Mouse (Mus musculus) hindbrain, postnatal 0 days (tissue): ENCODE results near the gene Fthl17d. TPM values are rescaled to one million over a fixed set of nuclear protein-coding genes. Genes with fewer than 3 reads are reported as not detected.
"Not testable (repeated sequence)": the region's sequence is repeated elsewhere in the genome, so short reads cannot be mapped to it uniquely, and the experiment has no call there.

ENCODE experiments used
- ATAC-seq: fragments of 200-750 bp; cut with Nextera tagmentation; 2 replicates; pipeline ENCODE4 v1.8.0; 2017; ENCODE audit warnings: mild to moderate bottlenecking, moderate TSS enrichment, moderate library complexity
- DNase-seq: peaks from one replicate; pipeline ENCODE4 v3.0.0-alpha.2; 2015; ENCODE audit warnings: low spot score
- H3K27ac ChIP-seq: fragments of 300-500 bp; sonication (generic); 2 replicates; pipeline ENCODE4 v1.5.1; 2014; ENCODE audit warnings: mild to moderate bottlenecking
- H3K27me3 ChIP-seq: fragments of 300-500 bp; sonication (generic); 2 replicates; pipeline ENCODE4 v1.6.1; 2014; ENCODE audit warnings: low read length, mixed read lengths; ENCODE audit not compliant: insufficient read depth
- H3K36me3 ChIP-seq: fragments of 300-500 bp; sonication (generic); 2 replicates; pipeline ENCODE4 v1.6.1; 2014; ENCODE audit warnings: low read length, mixed read lengths; ENCODE audit not compliant: insufficient read depth
- H3K4me1 ChIP-seq: fragments of 300-500 bp; sonication (generic); 2 replicates; pipeline ENCODE4 v1.6.1; 2014; ENCODE audit warnings: antibody characterized with exemption, low read length, mixed read lengths; ENCODE audit not compliant: insufficient read depth
- H3K4me2 ChIP-seq: fragments of 300-500 bp; sonication (generic); 2 replicates; pipeline ENCODE4 v1.6.1; 2014; ENCODE audit warnings: low read depth, mild to moderate bottlenecking, low read length, moderate library complexity, mixed read lengths
- H3K4me3 ChIP-seq: fragments of 300-500 bp; sonication (generic); 2 replicates; pipeline ENCODE4 v1.5.1; 2014; ENCODE audit warnings: low read length
- H3K9ac ChIP-seq: fragments of 300-500 bp; sonication (generic); replicated peaks from 2 replicates; pipeline ENCODE4 v1.6.1; 2014; ENCODE audit warnings: mild to moderate bottlenecking, low read length, moderate library complexity, mixed read lengths
- H3K9me3 ChIP-seq: fragments of 300-500 bp; sonication (generic); 2 replicates; pipeline ENCODE4 v1.6.1; 2016; ENCODE audit warnings: low read length, mixed read lengths
- CTCF ChIP-seq: IDR thresholded peaks from 2 replicates; pipeline ENCODE4 v1.5.1; 2016; ENCODE audit warnings: antibody characterized with exemption, control low read depth, low read depth
- WGBS: fragments of 180-500 bp; shearing (Covaris S2); extraction: QIAGEN DNeasy Blood & Tissue Kit; methylation state at CpG from one replicate; pipeline ENCODE4 v1.1.7; 2014; 5-methylcytosine and 5-hydroxymethylcytosine counted together
- polyA plus RNA-seq: library from polyadenylated mRNA; unstranded; fragments of >200 nt; fragmentation: Nextera tagmentation; extraction: Ambion mirVana; gene quantifications from 2 replicates; pipeline ENCODE4 v1.2.1, GENCODE M21; 2015
- total RNA-seq: library from RNA; depleted of rRNA; stranded (reverse); fragments of >200 nt; gene quantifications from 2 replicates; pipeline ENCODE4 v1.2.3, GENCODE M21; 2014; rRNA removed

Gene Fthl17d
- total and polyA plus RNA-seq, 2 experiments from 2014 or later: not detected

- DNase-seq: peak; percentile 86
- not testable (repeated sequence) for H3K9me3 ChIP-seq, H3K9ac ChIP-seq, H3K4me1 ChIP-seq, H3K4me3 ChIP-seq, H3K4me2 ChIP-seq, H3K36me3 ChIP-seq, H3K27me3 ChIP-seq, H3K27ac ChIP-seq
- peak; percentile 81 for TF ChIP-seq CTCF
- peak; percentile 86 for ATAC-seq
- 20% methylated on average over 6 of the region's 7 CpGs for WGBS
These were observed 38.3 kb downstream of the Fthl17d start for GRCm38 (mm10) chrX:8948130-8948805.

GRCm38 (mm10) chrX:8944041-8944440, 42.5 kb downstream of the Fthl17d start:
- H3K27me3 ChIP-seq: no peaks in the 10 kb centered on the region
- no peak overlapping the region for H3K9ac ChIP-seq
- 71% methylated on average over 8 of the region's 8 CpGs for WGBS
- H3K4me3 ChIP-seq: no peak overlapping the region
- H3K36me3 ChIP-seq: no peaks in the 10 kb centered on the region
- DNase-seq: no peak
- H3K4me1 ChIP-seq: no peaks in the 10 kb centered on the region
- no peak for ATAC-seq
- H3K27ac ChIP-seq: no peak overlapping the region
- no peaks in the 10 kb centered on the region for H3K9me3 ChIP-seq
- H3K4me2 ChIP-seq: no peak overlapping the region
- TF ChIP-seq CTCF: no peak

Other genes with a start within 250 kb of the Fthl17d start
- not detected in 2 replicates for gene Ssx9, start 238.3 kb downstream of the Fthl17d start, total RNA-seq
- not detected in 2 replicates for gene Ssx9, start 238.3 kb downstream of the Fthl17d start, polyA plus RNA-seq
- not detected in 2 replicates for gene Ssxb5, start 183.1 kb downstream of the Fthl17d start, total RNA-seq
- not detected in 2 replicates for gene Ssxb5, start 183.1 kb downstream of the Fthl17d start, polyA plus RNA-seq
- gene Gm6592, start 142.8 kb downstream of the Fthl17d start, total RNA-seq: not detected in 2 replicates
- gene Gm6592, start 142.8 kb downstream of the Fthl17d start, polyA plus RNA-seq: not detected in 2 replicates
- not detected in 2 replicates for gene Gm5751, start 112.5 kb downstream of the Fthl17d start, total RNA-seq
- not detected in 2 replicates for gene Gm5751, start 112.5 kb downstream of the Fthl17d start, polyA plus RNA-seq
- gene B630019K06Rik, start 94.4 kb downstream of the Fthl17d start, total RNA-seq: 94.8 and 110 TPM in 2 replicates
- gene B630019K06Rik, start 94.4 kb downstream of the Fthl17d start, polyA plus RNA-seq: 29.4 and 30.0 TPM in 2 replicates
- not detected in 2 replicates for gene Fthl17b, start 23.8 kb downstream of the Fthl17d start, total RNA-seq
- gene Fthl17b, start 23.8 kb downstream of the Fthl17d start, polyA plus RNA-seq: not detected in 2 replicates
- gene Fthl17c, start 10.2 kb downstream of the Fthl17d start, total RNA-seq: not detected in 2 replicates
- gene Fthl17c, start 10.2 kb downstream of the Fthl17d start, polyA plus RNA-seq: not detected in 2 replicates
- gene Fthl17e, start 46.7 kb upstream of the Fthl17d start, total RNA-seq: not detected in 2 replicates
- gene Fthl17e, start 46.7 kb upstream of the Fthl17d start, polyA plus RNA-seq: not detected in 2 replicates
- not detected in 2 replicates for gene Fthl17f, start 76.3 kb upstream of the Fthl17d start, total RNA-seq
- not detected in 2 replicates for gene Fthl17f, start 76.3 kb upstream of the Fthl17d start, polyA plus RNA-seq
- gene 4930402K13Rik, start 117.8 kb upstream of the Fthl17d start, total RNA-seq: not detected in 2 replicates
- not detected in 2 replicates for gene 4930402K13Rik, start 117.8 kb upstream of the Fthl17d start, polyA plus RNA-seq
- 8.4 and 8.7 TPM in 2 replicates for gene Lancl3, start 213.1 kb upstream of the Fthl17d start, total RNA-seq
- gene Lancl3, start 213.1 kb upstream of the Fthl17d start, polyA plus RNA-seq: 3.1 and 3.4 TPM in 2 replicates